Mouse (Mus musculus): Measurements from ENCODE around the gene Acacb.

- no peak for TF ChIP-seq EP300 (IDR thresholded peaks at IDR 0.05)
- TF ChIP-seq CTCF (IDR thresholded peaks at IDR 0.05), result no peak
Measured at GRCm38 (mm10) chr5:114226051-114226450, 79.7 kb downstream of the Acacb start.
